Mouse (Mus musculus): Measurements from ENCODE around the gene Soat2. TPM values are rescaled to one million over a fixed set of nuclear protein-coding genes. Genes with fewer than 3 reads are reported as not detected.

Gene Soat2
- polyA plus RNA-seq, 1 experiment from 2014 or later: not detected

DNA sequence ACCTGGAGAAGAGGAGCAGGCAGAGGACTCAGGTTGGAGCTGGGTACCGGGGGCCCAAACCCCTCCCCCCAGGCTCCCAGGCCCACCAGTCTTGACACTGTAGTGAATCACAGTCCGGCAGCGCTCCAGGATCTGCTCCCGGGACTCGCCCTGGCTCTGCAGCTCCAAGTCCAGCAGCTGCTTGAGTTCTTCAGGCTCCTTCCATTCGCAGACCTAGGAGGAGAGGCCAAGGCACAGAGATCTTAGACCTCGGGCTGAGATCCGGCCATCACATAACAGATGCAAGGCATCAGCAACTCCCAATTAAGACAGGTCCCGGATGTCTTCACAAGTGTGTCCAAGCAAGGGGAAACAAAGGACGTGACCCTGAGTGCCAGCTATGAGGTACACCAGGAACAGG is 37.8 kb downstream of the Soat2 start:
- DNase-seq (ENCODE audit: low spot score): no peak
- no peaks in the 10 kb centered on the region for H3K27me3 ChIP-seq (replicated peaks; ENCODE audit: control insufficient read depth, insufficient read depth, low read length)
- no peak overlapping the region for H3K27ac ChIP-seq (ENCODE audit: low read depth, low read length)
- H3K36me3 ChIP-seq (ENCODE audit: control insufficient read depth, insufficient read depth, low read length): peaks cover 11% of the 10 kb centered on the region
- H3K4me2 ChIP-seq (ENCODE audit: low read length): no peak overlapping the region
- no peak overlapping the region for H3K4me3 ChIP-seq (ENCODE audit: low read depth, low read length)
- H3K9me3 ChIP-seq (replicated peaks; ENCODE audit: control insufficient read depth, low read length): no peaks in the 10 kb centered on the region
- ATAC-seq: no peak
- no peaks in the 10 kb centered on the region for H3K4me1 ChIP-seq (ENCODE audit: control insufficient read depth, insufficient read depth, low read length)
- no peak overlapping the region for H3K9ac ChIP-seq (ENCODE audit: low read length)
- WGBS: 90% methylated on average over 10 of the region's 10 CpGs

GRCm38 (mm10) chr15:102188883-102189282 is 38.6 kb downstream of the Soat2 start:
- Histone ChIP-seq H3K9ac (ENCODE audit: low read length) (no peak overlapping the region), H3K27me3 (replicated peaks; ENCODE audit: control insufficient read depth, insufficient read depth, low read length) (no peaks in the 10 kb centered on the region), H3K4me1 (ENCODE audit: control insufficient read depth, insufficient read depth, low read length) (no peaks in the 10 kb centered on the region), H3K27ac (ENCODE audit: low read depth, low read length) (no peak overlapping the region), H3K36me3 (ENCODE audit: control insufficient read depth, insufficient read depth, low read length) (peaks cover 11% of the 10 kb centered on the region), H3K4me2 (ENCODE audit: low read length) (no peak overlapping the region), H3K9me3 (replicated peaks; ENCODE audit: control insufficient read depth, low read length) (no peaks in the 10 kb centered on the region), H3K4me3 (ENCODE audit: low read depth, low read length) (no peak overlapping the region)
- ATAC-seq (no peak), DNase-seq (ENCODE audit: low spot score) (no peak)
- WGBS: 62% methylated on average over 6 of the region's 6 CpGs

DNA sequence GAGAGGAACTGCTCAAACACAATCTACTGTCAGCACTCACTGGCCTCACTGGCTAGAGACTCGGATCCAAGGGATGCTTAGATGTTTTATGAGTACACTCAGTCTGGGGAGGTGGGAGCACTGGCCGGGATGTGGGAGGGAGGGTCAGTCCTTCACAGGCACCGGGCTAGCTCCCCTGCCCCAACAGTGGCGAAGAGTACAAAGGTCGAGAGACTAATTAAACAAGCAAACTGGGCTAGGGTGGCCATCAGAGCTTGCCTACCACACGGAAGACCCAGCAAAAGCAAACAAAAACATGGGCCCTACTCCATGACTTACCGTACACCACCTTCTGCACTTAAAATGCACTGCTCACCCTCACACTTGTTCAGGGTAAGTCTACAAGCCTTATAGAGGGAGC is 41.4 kb downstream of the Soat2 start:
- 82% methylated on average over 7 of the region's 7 CpGs for WGBS
- DNase-seq (ENCODE audit: low spot score): no peak
- H3K4me3 ChIP-seq (ENCODE audit: low read depth, low read length): no peak overlapping the region
- H3K9ac ChIP-seq (ENCODE audit: low read length): no peak overlapping the region
- no peaks in the 10 kb centered on the region for H3K9me3 ChIP-seq (replicated peaks; ENCODE audit: control insufficient read depth, low read length)
- H3K36me3 ChIP-seq (ENCODE audit: control insufficient read depth, insufficient read depth, low read length): peaks cover 5% of the 10 kb centered on the region
- no peak overlapping the region for H3K27ac ChIP-seq (ENCODE audit: low read depth, low read length)
- H3K4me2 ChIP-seq (ENCODE audit: low read length): no peak overlapping the region
- no peaks in the 10 kb centered on the region for H3K27me3 ChIP-seq (replicated peaks; ENCODE audit: control insufficient read depth, insufficient read depth, low read length)
- no peak for ATAC-seq
- no peaks in the 10 kb centered on the region for H3K4me1 ChIP-seq (ENCODE audit: control insufficient read depth, insufficient read depth, low read length)

GRCm38 (mm10) chr15:102192271-102192812 is 42.0 kb downstream of the Soat2 start:
- no peak overlapping the region for H3K4me3 ChIP-seq (ENCODE audit: low read depth, low read length)
- H3K27ac ChIP-seq (ENCODE audit: low read depth, low read length): no peak overlapping the region
- H3K36me3 ChIP-seq (ENCODE audit: control insufficient read depth, insufficient read depth, low read length): no peaks in the 10 kb centered on the region
- 89% methylated on average over 7 of the region's 7 CpGs for WGBS
- no peaks in the 10 kb centered on the region for H3K9me3 ChIP-seq (replicated peaks; ENCODE audit: control insufficient read depth, low read length)
- no peak overlapping the region for H3K4me2 ChIP-seq (ENCODE audit: low read length)
- ATAC-seq (no peak), DNase-seq (ENCODE audit: low spot score) (no peak)
- H3K4me1 ChIP-seq (ENCODE audit: control insufficient read depth, insufficient read depth, low read length): no peaks in the 10 kb centered on the region
- H3K9ac ChIP-seq (ENCODE audit: low read length): no peak overlapping the region
- H3K27me3 ChIP-seq (replicated peaks; ENCODE audit: control insufficient read depth, insufficient read depth, low read length): no peaks in the 10 kb centered on the region

DNA sequence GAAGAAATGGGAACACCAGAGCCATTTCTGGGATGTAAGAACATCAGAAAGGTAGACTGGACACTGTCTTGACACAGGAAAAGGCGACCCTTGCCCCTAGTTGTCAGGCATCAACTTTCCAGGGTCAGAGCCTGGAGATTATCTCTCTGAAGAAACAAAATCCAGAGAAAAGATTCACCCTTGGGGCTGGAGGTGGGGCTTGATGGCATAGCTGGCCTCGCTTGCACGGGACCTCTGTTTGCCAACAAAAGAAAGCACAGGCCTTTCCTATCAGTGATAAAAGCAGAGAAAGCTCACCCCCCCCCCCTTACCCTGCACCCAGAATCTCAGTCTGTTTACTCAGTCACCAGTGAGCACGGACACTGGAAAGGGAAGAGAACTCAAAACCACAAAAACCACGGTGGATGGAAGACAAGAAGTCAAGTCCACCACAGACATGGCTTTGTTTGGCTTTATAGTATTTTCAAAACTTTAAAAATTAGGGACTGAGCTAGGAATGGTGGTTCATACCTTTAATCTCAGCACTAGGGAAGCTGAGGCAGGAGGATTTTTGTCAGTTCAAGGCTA is 42.6 kb downstream of the Soat2 start:
- 79% methylated on average over 5 of the region's 5 CpGs for WGBS
- no peaks in the 10 kb centered on the region for H3K4me1 ChIP-seq (ENCODE audit: control insufficient read depth, insufficient read depth, low read length)
- H3K27me3 ChIP-seq (replicated peaks; ENCODE audit: control insufficient read depth, insufficient read depth, low read length): no peaks in the 10 kb centered on the region
- H3K36me3 ChIP-seq (ENCODE audit: control insufficient read depth, insufficient read depth, low read length): no peaks in the 10 kb centered on the region
- ATAC-seq: no peak
- no peak overlapping the region for H3K4me2 ChIP-seq (ENCODE audit: low read length)
- H3K9me3 ChIP-seq (replicated peaks; ENCODE audit: control insufficient read depth, low read length): no peaks in the 10 kb centered on the region
- H3K4me3 ChIP-seq (ENCODE audit: low read depth, low read length): no peak overlapping the region
- no peak overlapping the region for H3K9ac ChIP-seq (ENCODE audit: low read length)
- H3K27ac ChIP-seq (ENCODE audit: low read depth, low read length): no peak overlapping the region
- DNase-seq (ENCODE audit: low spot score): no peak

- H3K36me3 ChIP-seq (ENCODE audit: control insufficient read depth, insufficient read depth, low read length): no peaks in the 10 kb centered on the region
- no peak overlapping the region for H3K4me2 ChIP-seq (ENCODE audit: low read length)
- H3K9ac ChIP-seq (ENCODE audit: low read length): no peak overlapping the region
- no peaks in the 10 kb centered on the region for H3K9me3 ChIP-seq (replicated peaks; ENCODE audit: control insufficient read depth, low read length)
- no peak overlapping the region for H3K27ac ChIP-seq (ENCODE audit: low read depth, low read length)
- no peak for ATAC-seq
- H3K4me1 ChIP-seq (ENCODE audit: control insufficient read depth, insufficient read depth, low read length): no peaks in the 10 kb centered on the region
- 84% methylated on average over 4 of the region's 4 CpGs for WGBS
- no peaks in the 10 kb centered on the region for H3K27me3 ChIP-seq (replicated peaks; ENCODE audit: control insufficient read depth, insufficient read depth, low read length)
- DNase-seq (ENCODE audit: low spot score): no peak
- H3K4me3 ChIP-seq (ENCODE audit: low read depth, low read length): no peak overlapping the region
Observed at GRCm38 (mm10) chr15:102193652-102194051, 43.3 kb downstream of the Soat2 start.

- H3K4me3 ChIP-seq (ENCODE audit: low read depth, low read length): no peak overlapping the region
- no peak overlapping the region for H3K27ac ChIP-seq (ENCODE audit: low read depth, low read length)
- DNase-seq (ENCODE audit: low spot score) (no peak), ATAC-seq (no peak)
- no peaks in the 10 kb centered on the region for H3K9me3 ChIP-seq (replicated peaks; ENCODE audit: control insufficient read depth, low read length)
- no peaks in the 10 kb centered on the region for H3K36me3 ChIP-seq (ENCODE audit: control insufficient read depth, insufficient read depth, low read length)
- no peaks in the 10 kb centered on the region for H3K4me1 ChIP-seq (ENCODE audit: control insufficient read depth, insufficient read depth, low read length)
- H3K9ac ChIP-seq (ENCODE audit: low read length): no peak overlapping the region
- WGBS: 89% methylated on average over 4 of the region's 4 CpGs
- no peak overlapping the region for H3K4me2 ChIP-seq (ENCODE audit: low read length)
- H3K27me3 ChIP-seq (replicated peaks; ENCODE audit: control insufficient read depth, insufficient read depth, low read length): no peaks in the 10 kb centered on the region
Observed at GRCm38 (mm10) chr15:102194439-102194838, 44.1 kb downstream of the Soat2 start.

DNA sequence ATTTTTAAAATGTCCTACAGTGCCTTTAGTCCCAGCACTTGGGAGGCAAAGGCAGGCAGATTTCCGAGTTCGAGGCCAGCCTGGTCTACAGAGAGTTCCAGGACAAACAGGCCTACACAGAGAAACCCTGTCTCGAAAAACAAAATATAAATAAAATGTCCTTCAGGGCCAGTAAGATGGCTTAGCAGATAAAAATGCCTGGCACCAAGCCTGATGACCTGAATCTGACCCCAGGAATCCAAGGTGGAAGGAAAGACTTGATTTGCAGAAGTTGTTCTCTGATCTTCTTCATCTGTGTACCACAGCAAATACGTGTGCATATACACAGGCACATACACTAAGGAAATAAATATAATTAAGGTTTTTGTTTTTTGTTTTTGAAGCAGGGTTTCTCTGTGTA is 45.0 kb downstream of the Soat2 start:
- Histone ChIP-seq H3K27me3 (replicated peaks; ENCODE audit: control insufficient read depth, insufficient read depth, low read length) (no peaks in the 10 kb centered on the region), H3K4me1 (ENCODE audit: control insufficient read depth, insufficient read depth, low read length) (no peaks in the 10 kb centered on the region), H3K4me3 (ENCODE audit: low read depth, low read length) (no peak overlapping the region), H3K4me2 (ENCODE audit: low read length) (no peak overlapping the region), H3K27ac (ENCODE audit: low read depth, low read length) (no peak overlapping the region), H3K9ac (ENCODE audit: low read length) (no peak overlapping the region), H3K9me3 (replicated peaks; ENCODE audit: control insufficient read depth, low read length) (no peaks in the 10 kb centered on the region), H3K36me3 (ENCODE audit: control insufficient read depth, insufficient read depth, low read length) (no peaks in the 10 kb centered on the region)
- WGBS: 88% methylated on average over 4 of the region's 4 CpGs
- ATAC-seq (no peak), DNase-seq (ENCODE audit: low spot score) (no peak)

GRCm38 (mm10) chr15:102198841-102199240 is 48.5 kb downstream of the Soat2 start:
- no peak overlapping the region for H3K4me3 ChIP-seq (ENCODE audit: low read depth, low read length)
- H3K9me3 ChIP-seq (replicated peaks; ENCODE audit: control insufficient read depth, low read length): no peaks in the 10 kb centered on the region
- no peak overlapping the region for H3K9ac ChIP-seq (ENCODE audit: low read length)
- peaks cover 4% of the 10 kb centered on the region for H3K4me1 ChIP-seq (ENCODE audit: control insufficient read depth, insufficient read depth, low read length)
- H3K27ac ChIP-seq (ENCODE audit: low read depth, low read length): no peak overlapping the region
- DNase-seq (ENCODE audit: low spot score) (no peak), ATAC-seq (no peak)
- H3K36me3 ChIP-seq (ENCODE audit: control insufficient read depth, insufficient read depth, low read length): no peaks in the 10 kb centered on the region
- H3K4me2 ChIP-seq (ENCODE audit: low read length): no peak overlapping the region
- WGBS: 85% methylated on average over 4 of the region's 4 CpGs
- H3K27me3 ChIP-seq (replicated peaks; ENCODE audit: control insufficient read depth, insufficient read depth, low read length): no peaks in the 10 kb centered on the region

All from forebrain, embryonic 14.5 days (tissue).